Mouse (Mus musculus) spleen, adult 12 weeks (tissue): ENCODE data around the gene Barx2.
"Not testable (repeated sequence)": the region's sequence is repeated elsewhere in the genome, so short reads cannot be mapped to it uniquely, and the experiment has no call there.

ENCODE experiments used
- DNase-seq: peaks from one replicate; pipeline ENCODE4 v3.0.0; 2022; ENCODE audit warnings: low spot score

Gene Barx2

GRCm38 (mm10) chr9:31912921-31913738, at the start of gene Barx2:
TSS of gene Barx2 (minus strand) at chr9:31913462.
- no peak for DNase-seq

DNA sequence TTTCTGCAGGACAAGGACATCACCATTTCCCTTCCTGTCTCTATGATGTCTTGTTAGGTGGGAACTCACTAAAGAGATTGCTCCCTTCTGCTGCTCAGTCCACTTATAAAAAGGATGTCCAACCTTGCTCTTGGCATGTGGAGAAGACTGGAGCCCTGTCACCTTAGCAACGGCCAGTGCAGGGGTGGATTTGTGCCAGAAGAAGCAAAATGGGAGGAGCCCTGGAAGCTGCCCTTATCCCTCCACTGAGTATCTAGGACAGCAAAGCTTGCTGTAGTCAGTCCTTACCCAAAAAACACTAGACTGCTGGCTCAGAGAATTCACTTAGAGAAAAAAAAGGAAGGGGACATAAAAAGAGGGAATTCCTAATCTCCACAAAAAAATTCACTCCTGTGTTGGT, 49.0 kb upstream of the Barx2 start:
- no peak for DNase-seq

DNA sequence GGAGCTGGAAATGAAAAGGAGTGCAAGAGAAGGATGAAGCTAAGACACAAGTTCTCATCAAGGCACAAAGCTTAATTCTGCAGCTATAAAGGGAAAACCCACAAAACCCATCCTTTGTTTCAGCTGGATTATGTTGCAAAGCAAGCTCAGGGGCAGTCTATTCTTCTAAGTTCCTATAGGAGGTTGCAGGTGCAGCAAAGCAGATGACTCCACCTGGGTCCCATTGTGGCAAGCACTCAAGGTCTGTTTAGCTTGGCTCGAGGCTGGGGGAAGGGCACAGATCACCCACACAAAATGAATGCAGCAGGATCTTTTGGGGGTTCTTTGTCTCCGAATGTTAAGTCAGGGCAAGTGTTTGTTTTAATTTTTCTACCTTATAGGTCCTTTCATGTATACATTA, 47.2 kb upstream of the Barx2 start:
- DNase-seq: no peak

DNA sequence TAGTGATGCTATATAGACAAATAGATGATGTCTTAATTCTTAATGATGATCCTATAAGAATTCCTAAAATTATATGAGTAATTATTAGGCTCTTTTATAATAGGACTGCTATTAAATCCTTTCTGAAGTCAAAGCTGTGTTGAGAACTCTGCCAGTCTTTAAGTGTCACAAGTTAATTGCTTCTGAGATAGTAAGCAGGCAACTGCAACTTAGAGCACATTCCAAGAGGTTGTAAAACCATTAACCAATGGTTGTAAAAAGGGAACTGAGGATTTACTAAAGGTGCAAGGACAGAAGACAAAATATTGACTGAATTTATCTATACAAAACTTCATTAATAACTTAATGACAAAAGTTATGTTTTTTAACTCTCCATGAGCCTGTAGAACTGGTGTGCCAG, 44.9 kb upstream of the Barx2 start:
- no peak for DNase-seq

DNA sequence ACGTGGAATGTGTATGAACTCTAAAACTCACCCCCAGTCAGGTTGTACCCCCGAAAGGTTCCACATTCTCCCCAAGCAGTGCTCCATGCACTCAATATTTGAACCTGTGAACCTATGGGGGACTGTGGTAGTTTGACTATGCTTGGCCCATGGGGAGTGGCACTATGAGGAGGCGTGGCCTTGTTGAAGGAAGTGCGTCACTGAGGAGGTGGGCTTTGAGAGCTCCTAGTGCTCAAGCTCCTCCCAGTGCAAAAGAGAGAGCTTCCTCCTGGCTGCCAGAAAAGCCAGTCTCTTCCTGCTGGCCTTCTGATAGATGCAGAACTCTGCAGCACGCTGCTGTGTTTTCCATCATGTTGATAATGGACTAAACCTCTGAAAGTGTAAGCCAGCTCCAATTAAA, 37.2 kb upstream of the Barx2 start:
- no peak for DNase-seq

- DNase-seq: no peak
These were observed 35.8 kb upstream of the Barx2 start for GRCm38 (mm10) chr9:31949031-31949430.

DNA sequence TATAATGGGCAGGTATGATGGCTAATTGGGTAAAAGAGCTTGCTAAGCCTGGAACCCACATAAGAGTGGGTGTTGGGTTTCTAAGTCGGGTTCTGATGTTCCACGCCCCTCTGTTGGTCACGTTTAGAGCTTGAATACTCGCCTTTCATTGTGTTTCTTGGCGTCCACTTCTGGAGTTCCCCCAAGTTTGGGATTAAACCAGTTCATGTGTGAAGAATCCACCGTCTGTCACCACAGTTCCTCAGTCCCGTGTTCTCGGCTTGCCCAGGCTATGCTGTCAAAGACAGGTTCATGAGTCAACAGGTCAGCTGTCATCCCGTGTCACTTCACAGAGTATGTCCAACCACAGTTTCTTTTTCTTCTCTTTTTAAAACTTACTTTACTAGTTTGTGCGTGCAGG, 33.8 kb upstream of the Barx2 start:
- no peak for DNase-seq

DNA sequence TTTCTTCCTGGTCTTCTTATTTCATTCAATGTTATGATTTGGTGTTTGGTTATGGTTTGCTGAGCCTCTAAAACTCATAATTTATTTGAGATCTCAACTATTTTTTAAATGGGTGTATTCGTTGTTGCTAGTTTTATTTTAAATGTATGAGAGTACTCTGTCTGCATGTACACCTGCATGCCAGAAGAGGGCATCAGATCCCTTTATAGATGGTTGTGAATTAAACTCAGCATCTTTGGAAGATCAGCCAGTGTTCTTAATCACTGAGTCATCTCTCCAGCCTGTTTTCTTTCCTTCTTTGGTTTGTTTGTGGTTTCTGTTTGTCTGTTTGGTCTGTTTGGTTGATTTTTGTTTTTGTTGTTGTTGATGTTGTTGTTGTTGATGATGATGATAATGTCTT, 29.1 kb upstream of the Barx2 start:
- no peak for DNase-seq

GRCm38 (mm10) chr9:31936486-31936885, 23.2 kb upstream of the Barx2 start:
- DNase-seq: not testable (repeated sequence)

DNA sequence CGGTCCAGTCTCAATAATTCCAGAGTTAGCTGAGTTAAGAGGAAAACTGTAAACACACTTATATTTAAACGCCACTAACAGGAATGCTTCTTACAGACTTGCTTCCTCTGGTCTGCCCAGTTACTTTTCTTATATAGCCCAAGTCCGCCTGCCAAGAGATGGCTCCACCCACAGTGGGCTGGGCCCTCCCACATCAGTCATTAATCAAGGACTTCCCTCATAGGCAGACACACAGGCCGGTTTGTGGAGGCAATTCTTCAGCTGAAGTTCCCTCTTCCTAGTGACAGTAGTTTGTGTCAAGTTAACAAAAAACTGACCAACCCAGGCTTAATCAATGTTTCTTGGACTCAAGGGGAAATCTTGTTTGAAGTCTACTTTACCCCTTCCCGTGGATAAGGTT, 18.4 kb upstream of the Barx2 start:
- no peak for DNase-seq

DNA sequence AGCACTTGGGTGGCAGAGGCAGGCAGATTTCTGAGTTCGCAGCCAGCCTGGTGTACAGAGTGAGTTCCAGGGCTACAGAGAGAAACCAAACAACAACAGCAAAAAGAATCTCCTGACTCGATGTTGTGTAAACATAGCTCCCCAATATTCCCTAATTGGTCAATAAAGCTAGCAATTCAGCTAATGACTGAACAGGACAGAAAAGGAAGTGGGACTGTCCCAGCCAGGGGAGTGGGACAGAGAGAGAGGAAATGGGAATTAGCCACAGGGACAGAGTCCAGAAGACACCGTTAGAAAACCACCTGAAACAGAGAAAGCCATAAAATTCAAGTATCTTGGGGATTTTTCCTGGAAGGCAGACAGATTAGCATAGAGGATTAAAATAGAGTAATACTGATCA, 18.0 kb upstream of the Barx2 start:
- DNase-seq: no peak

GRCm38 (mm10) chr9:31926766-31927165, 13.5 kb upstream of the Barx2 start:
- no peak for DNase-seq

GRCm38 (mm10) chr9:31925830-31926624, 12.8 kb upstream of the Barx2 start:
- peak; percentile 15 for DNase-seq

DNA sequence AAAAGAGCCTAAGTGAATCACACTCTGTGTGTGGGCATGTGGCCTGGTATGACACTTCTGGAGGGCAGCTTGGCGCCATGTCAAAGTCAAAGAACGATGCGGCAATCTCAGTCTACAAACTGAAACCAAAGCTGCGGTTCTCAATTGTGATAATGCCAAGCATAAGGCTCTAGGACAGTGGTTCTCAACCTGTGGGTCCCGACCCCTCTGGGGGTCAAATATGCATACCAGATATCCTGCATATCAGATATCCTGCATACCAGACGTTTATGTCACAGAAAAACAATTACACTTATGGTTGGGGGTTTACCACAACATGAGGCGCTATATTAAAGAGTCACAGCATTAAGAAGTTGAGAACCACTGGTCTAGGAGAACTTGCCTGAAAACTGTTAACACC, 10.3 kb upstream of the Barx2 start:
- DNase-seq: no peak

- no peak for DNase-seq
These were observed 6.5 kb upstream of the Barx2 start for GRCm38 (mm10) chr9:31919802-31920201.

DNA sequence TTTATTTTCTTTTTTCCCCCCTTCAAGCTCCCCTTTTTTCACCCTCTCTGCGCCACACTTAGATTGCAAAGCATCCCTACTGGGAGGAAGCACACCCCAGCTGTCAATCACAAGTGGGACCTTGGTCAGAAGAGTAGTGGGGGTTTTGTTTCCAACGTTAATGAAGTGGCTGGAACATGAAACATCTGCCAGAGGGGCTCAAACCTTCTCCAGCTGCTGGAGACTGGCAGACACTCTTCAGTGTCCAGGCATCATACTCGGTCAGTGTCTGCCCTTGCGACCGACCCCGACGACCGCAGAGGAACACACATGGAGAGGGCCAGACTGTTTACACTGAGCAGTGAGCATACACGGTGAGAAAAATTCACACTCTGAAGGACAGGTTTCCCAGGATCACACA, 3.2 kb upstream of the Barx2 start:
- no peak for DNase-seq

DNA sequence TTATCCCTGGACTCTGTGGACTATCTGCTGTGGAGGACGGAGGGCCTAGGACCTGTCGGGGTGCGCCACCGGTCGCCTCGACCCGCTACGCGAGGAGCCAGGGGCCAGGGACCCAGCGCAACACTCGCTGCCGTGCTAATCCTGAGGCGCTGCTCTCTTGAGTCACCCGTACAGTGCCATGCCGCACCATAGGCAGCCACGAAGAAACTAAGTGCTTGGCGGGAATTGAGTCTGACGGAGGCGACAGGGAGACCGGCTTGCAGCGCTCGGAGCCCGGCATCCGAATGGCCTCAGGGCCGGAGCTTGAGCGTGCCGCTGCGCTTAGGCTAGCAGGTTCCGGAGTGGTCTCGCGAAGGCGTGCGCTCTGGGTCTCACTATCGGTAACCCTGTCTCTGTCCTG, 1.6 kb upstream of the Barx2 start:
- no peak for DNase-seq

GRCm38 (mm10) chr9:31913739-31914591, 703 bp upstream of the Barx2 start:
- no peak for DNase-seq

GRCm38 (mm10) chr9:31912553-31912920, 725 bp downstream of the Barx2 start:
- DNase-seq: no peak

- DNase-seq: no peak
These were observed 3.0 kb downstream of the Barx2 start for GRCm38 (mm10) chr9:31910221-31910620.

DNA sequence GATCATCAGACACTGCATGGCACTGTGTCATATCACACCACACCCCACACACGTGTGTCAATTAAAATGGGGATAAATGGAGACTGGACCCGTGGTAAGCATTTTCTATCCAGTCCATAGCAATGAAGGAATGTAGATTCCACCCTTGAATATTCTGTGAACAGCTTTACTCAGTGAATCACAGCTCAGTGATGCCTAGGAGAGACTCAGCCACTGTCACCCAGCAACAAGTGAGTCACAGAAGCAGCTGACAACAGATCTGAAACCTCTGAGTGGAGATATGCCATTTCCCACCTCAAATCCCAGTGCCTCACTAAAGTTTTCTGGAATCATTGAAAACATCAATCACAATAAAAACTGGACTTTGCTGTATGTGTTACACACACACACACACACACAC, 11.5 kb downstream of the Barx2 start:
- no peak for DNase-seq

- no peak for DNase-seq
These were observed 18.4 kb downstream of the Barx2 start for GRCm38 (mm10) chr9:31894775-31895320.
